Mouse (Mus musculus) kidney, postnatal 0 days (tissue): Measurements from ENCODE around the gene Cd44. TPM values are rescaled to one million over a fixed set of nuclear protein-coding genes. Genes with fewer than 3 reads are reported as not detected.

Experiments used
- ATAC-seq: fragments of 200-750 bp; cut with Nextera tagmentation; replicated peaks from 2 replicates; pipeline ENCODE4 v1.8.0; 2017; ENCODE audit warnings: low read depth, moderate number of reproducible peaks, moderate TSS enrichment, moderate library complexity; ENCODE audit not compliant: low FRiP score
- DNase-seq: peaks from one replicate; pipeline ENCODE4 v3.0.0-alpha.2; 2016; ENCODE audit warnings: low spot score
- H3K27ac ChIP-seq: fragments of 300-500 bp; sonication (generic); 2 replicates; pipeline ENCODE4 v1.5.1; 2014; ENCODE audit warnings: mild to moderate bottlenecking
- H3K27me3 ChIP-seq: fragments of 300-500 bp; sonication (generic); 2 replicates; pipeline ENCODE4 v1.6.1; 2014; ENCODE audit warnings: low read length, mixed read lengths; ENCODE audit not compliant: insufficient read depth
- H3K36me3 ChIP-seq: fragments of 300-500 bp; sonication (generic); 2 replicates; pipeline ENCODE4 v1.6.1; 2014; ENCODE audit warnings: low read length, mixed read lengths; ENCODE audit not compliant: insufficient read depth
- H3K4me1 ChIP-seq: fragments of 300-500 bp; sonication (generic); replicated peaks from 2 replicates; pipeline ENCODE4 v1.6.1; 2014; ENCODE audit warnings: antibody characterized with exemption, low read length, mixed read lengths; ENCODE audit not compliant: insufficient read depth
- H3K4me2 ChIP-seq: fragments of 300-500 bp; sonication (generic); 2 replicates; pipeline ENCODE4 v1.6.1; 2014; ENCODE audit warnings: mild to moderate bottlenecking, low read length, moderate library complexity, mixed read lengths
- H3K4me3 ChIP-seq: fragments of 300-500 bp; sonication (generic); replicated peaks from 2 replicates; pipeline ENCODE4 v1.5.1; 2014; ENCODE audit warnings: low read depth, low read length
- H3K9ac ChIP-seq: fragments of 300-500 bp; sonication (generic); 2 replicates; pipeline ENCODE4 v1.6.1; 2014; ENCODE audit warnings: low read depth, low read length
- H3K9me3 ChIP-seq: fragments of 300-500 bp; sonication (generic); replicated peaks from 2 replicates; pipeline ENCODE4 v1.6.1; 2016; ENCODE audit warnings: low read length, inconsistent platforms, mixed read lengths
- CTCF ChIP-seq: IDR thresholded peaks from 2 replicates; pipeline ENCODE4 v1.5.1; 2016; ENCODE audit warnings: antibody characterized with exemption, low read depth, mild to moderate bottlenecking, moderate library complexity
- WGBS: fragments of 180-500 bp; shearing (Covaris S2); extraction: QIAGEN DNeasy Blood & Tissue Kit; methylation state at CpG from one replicate; pipeline ENCODE4 v1.1.7; 2014; 5-methylcytosine and 5-hydroxymethylcytosine counted together
- polyA plus RNA-seq: library from polyadenylated mRNA; unstranded; fragments of >200 nt; fragmentation: Nextera tagmentation; extraction: Ambion mirVana; gene quantifications from 2 replicates; pipeline ENCODE4 v1.2.1, GENCODE M21; 2015

The Cd44 gene
- polyA plus RNA-seq, 1 experiment from 2014 or later, result 4.0 TPM

GRCm38 (mm10) chr2:102838179-102838578 lies 63.3 kb downstream of the Cd44 start:
- H3K4me2 ChIP-seq, result no peak overlapping the region
- no peaks in the 10 kb centered on the region for H3K9me3 ChIP-seq
- no peak overlapping the region for H3K27ac ChIP-seq
- H3K4me3 ChIP-seq, result no peak overlapping the region
- ATAC-seq (no peak), DNase-seq (no peak)
- TF ChIP-seq CTCF, result no peak
- WGBS, result 92% methylated on average over 7 of the region's 7 CpGs
- no peaks in the 10 kb centered on the region for H3K4me1 ChIP-seq
- H3K9ac ChIP-seq, result no peak overlapping the region
- no peaks in the 10 kb centered on the region for H3K27me3 ChIP-seq
- H3K36me3 ChIP-seq, result no peaks in the 10 kb centered on the region

- H3K4me2 ChIP-seq, result no peak overlapping the region
- no peaks in the 10 kb centered on the region for H3K9me3 ChIP-seq
- H3K36me3 ChIP-seq, result no peaks in the 10 kb centered on the region
- no peak for TF ChIP-seq CTCF
- H3K4me3 ChIP-seq, result no peak overlapping the region
- no peak overlapping the region for H3K27ac ChIP-seq
- ATAC-seq (no peak), DNase-seq (no peak)
- no peaks in the 10 kb centered on the region for H3K27me3 ChIP-seq
- H3K4me1 ChIP-seq, result no peaks in the 10 kb centered on the region
- H3K9ac ChIP-seq, result no peak overlapping the region
Observed at GRCm38 (mm10) chr2:102831547-102831946, 69.9 kb downstream of the Cd44 start.

GRCm38 (mm10) chr2:102829201-102829600 lies 72.3 kb downstream of the Cd44 start:
- no peaks in the 10 kb centered on the region for H3K36me3 ChIP-seq
- H3K4me3 ChIP-seq, result no peak overlapping the region
- no peak overlapping the region for H3K4me2 ChIP-seq
- no peaks in the 10 kb centered on the region for H3K9me3 ChIP-seq
- no peak overlapping the region for H3K27ac ChIP-seq
- H3K27me3 ChIP-seq, result no peaks in the 10 kb centered on the region
- TF ChIP-seq CTCF, result no peak
- no peaks in the 10 kb centered on the region for H3K4me1 ChIP-seq
- 88% methylated on average over 3 of the region's 3 CpGs for WGBS
- H3K9ac ChIP-seq, result no peak overlapping the region
- peak; percentile 79 for ATAC-seq
- DNase-seq, result no peak

GRCm38 (mm10) chr2:102828381-102828780 lies 73.1 kb downstream of the Cd44 start:
- Histone ChIP-seq H3K9ac (no peak overlapping the region), H3K4me1 (no peaks in the 10 kb centered on the region), H3K4me3 (no peak overlapping the region), H3K27me3 (no peaks in the 10 kb centered on the region), H3K9me3 (no peaks in the 10 kb centered on the region), H3K36me3 (no peaks in the 10 kb centered on the region), H3K27ac (no peak overlapping the region), H3K4me2 (no peak overlapping the region)
- 68% methylated on average over 7 of the region's 7 CpGs for WGBS
- TF ChIP-seq CTCF, result no peak
- ATAC-seq (no peak), DNase-seq (no peak)

GRCm38 (mm10) chr2:102827841-102828240 lies 73.6 kb downstream of the Cd44 start:
- Histone ChIP-seq H3K4me3 (no peak overlapping the region), H3K4me2 (no peak overlapping the region), H3K27me3 (no peaks in the 10 kb centered on the region), H3K9me3 (no peaks in the 10 kb centered on the region), H3K4me1 (no peaks in the 10 kb centered on the region), H3K9ac (no peak overlapping the region), H3K36me3 (no peaks in the 10 kb centered on the region), H3K27ac (no peak overlapping the region)
- 48% methylated on average over 1 of the region's 1 CpGs for WGBS
- no peak for ATAC-seq
- no peak for TF ChIP-seq CTCF
- no peak for DNase-seq

- H3K4me3 ChIP-seq, result no peak overlapping the region
- H3K9me3 ChIP-seq, result no peaks in the 10 kb centered on the region
- H3K36me3 ChIP-seq, result no peaks in the 10 kb centered on the region
- H3K27me3 ChIP-seq, result no peaks in the 10 kb centered on the region
- DNase-seq, result no peak
- no peak overlapping the region for H3K9ac ChIP-seq
- ATAC-seq, result no peak
- WGBS, result 88% methylated on average over 9 of the region's 9 CpGs
- H3K27ac ChIP-seq, result no peak overlapping the region
- no peak for TF ChIP-seq CTCF
- H3K4me1 ChIP-seq, result no peaks in the 10 kb centered on the region
- no peak overlapping the region for H3K4me2 ChIP-seq
Observed at GRCm38 (mm10) chr2:102825961-102826633, 75.4 kb downstream of the Cd44 start.

GRCm38 (mm10) chr2:102822036-102822435 lies 79.4 kb downstream of the Cd44 start:
- Histone ChIP-seq H3K4me1 (0 out of 2 replicates have a peak, but pooled peaks cover 3% of the 10 kb centered on the region), H3K9me3 (no peaks in the 10 kb centered on the region), H3K27ac (no peak overlapping the region), H3K27me3 (no peaks in the 10 kb centered on the region), H3K4me2 (no peak overlapping the region), H3K36me3 (no peaks in the 10 kb centered on the region), H3K4me3 (no peak overlapping the region), H3K9ac (no peak overlapping the region)
- ATAC-seq (no peak), DNase-seq (no peak)
- TF ChIP-seq CTCF, result no peak
- WGBS, result 92% methylated on average over 6 of the region's 6 CpGs
